Mouse (Mus musculus): Measurements from ENCODE around the gene Capzb.

Gene Capzb

GRCm38 (mm10) chr4:139234261-139234660, 41.6 kb downstream of the Capzb start:
- no peak for DNase-seq (ENCODE audit: low read depth, low spot score)

GRCm38 (mm10) chr4:139235556-139235955, 42.9 kb downstream of the Capzb start:
- no peak for DNase-seq (ENCODE audit: low read depth, low spot score)

GRCm38 (mm10) chr4:139238612-139239011, 45.9 kb downstream of the Capzb start:
- peak; percentile 39 for DNase-seq (ENCODE audit: low read depth, low spot score)

GRCm38 (mm10) chr4:139240334-139240733, 47.6 kb downstream of the Capzb start:
- no peak for DNase-seq (ENCODE audit: low read depth, low spot score)

- DNase-seq (ENCODE audit: low read depth, low spot score), result no peak
Measured at GRCm38 (mm10) chr4:139241678-139242606, 49.2 kb downstream of the Capzb start.

GRCm38 (mm10) chr4:139242607-139242955, 49.9 kb downstream of the Capzb start:
- no peak for DNase-seq (ENCODE audit: low read depth, low spot score)

- no peak for DNase-seq (ENCODE audit: low read depth, low spot score)
Measured at GRCm38 (mm10) chr4:139244176-139244575, 51.5 kb downstream of the Capzb start.

- no peak for DNase-seq (ENCODE audit: low read depth, low spot score)
Measured at GRCm38 (mm10) chr4:139244766-139245165, 52.1 kb downstream of the Capzb start.

- DNase-seq (ENCODE audit: low read depth, low spot score), result no peak
Measured at GRCm38 (mm10) chr4:139245534-139245933, 52.8 kb downstream of the Capzb start.

- no peak for DNase-seq (ENCODE audit: low read depth, low spot score)
Measured at GRCm38 (mm10) chr4:139246130-139246877, 53.6 kb downstream of the Capzb start.

GRCm38 (mm10) chr4:139247966-139248365, 55.3 kb downstream of the Capzb start:
- DNase-seq (ENCODE audit: low read depth, low spot score), result no peak

- DNase-seq (ENCODE audit: low read depth, low spot score), result no peak
Measured at GRCm38 (mm10) chr4:139248736-139249135, 56.0 kb downstream of the Capzb start.

- peak; percentile 61 for DNase-seq (ENCODE audit: low read depth, low spot score)
Measured at GRCm38 (mm10) chr4:139250043-139250442, 57.3 kb downstream of the Capzb start.

- no peak for DNase-seq (ENCODE audit: low read depth, low spot score)
Measured at GRCm38 (mm10) chr4:139250886-139251285, 58.2 kb downstream of the Capzb start.

GRCm38 (mm10) chr4:139252051-139252760, 59.5 kb downstream of the Capzb start:
- peak; percentile 77 for DNase-seq (ENCODE audit: low read depth, low spot score)

- DNase-seq (ENCODE audit: low read depth, low spot score), result no peak
Measured at GRCm38 (mm10) chr4:139253206-139253605, 60.5 kb downstream of the Capzb start.

- DNase-seq (ENCODE audit: low read depth, low spot score), result no peak
Measured at GRCm38 (mm10) chr4:139256146-139256545, 63.4 kb downstream of the Capzb start.

- no peak for DNase-seq (ENCODE audit: low read depth, low spot score)
Measured at GRCm38 (mm10) chr4:139256708-139257107, 64.0 kb downstream of the Capzb start.

- DNase-seq (ENCODE audit: low read depth, low spot score), result no peak
Measured at GRCm38 (mm10) chr4:139258621-139259301, 66.1 kb downstream of the Capzb start.

- DNase-seq (ENCODE audit: low read depth, low spot score), result no peak
Measured at GRCm38 (mm10) chr4:139259302-139259871, 66.7 kb downstream of the Capzb start.

- DNase-seq (ENCODE audit: low read depth, low spot score), result no peak
Measured at GRCm38 (mm10) chr4:139262981-139263380, 70.3 kb downstream of the Capzb start.

Data from ZHBTc4 (cell line).